Mouse (Mus musculus): ENCODE measurements around the gene Mterf1b. TPM values are rescaled to one million over a fixed set of nuclear protein-coding genes. Genes with fewer than 3 reads are reported as not detected.

Gene Mterf1b
- total RNA-seq (2023) = 1 to 10 TPM; 6.9 to 8.1 TPM

GRCm38 (mm10) chr5:4191671-4192480 is at the start of gene Mterf1b:
Gene Mterf1b, plus strand, starts transcription at chr5:4192367.

Other genes with a start within 250 kb of the Mterf1b start
- gene Cyp51, start 87.6 kb upstream of the Mterf1b start, total RNA-seq (2023) = 10 to 100 TPM; 19.2 to 23.3 TPM

Data from B cell, adult 67 days (primary cell).